Mouse (Mus musculus) liver, embryonic 15.5 days (tissue): ENCODE data around the gene Hist2h3c1. TPM values are rescaled to one million over a fixed set of nuclear protein-coding genes. Genes with fewer than 3 reads are reported as not detected.
"Not testable (repeated sequence)": the region's sequence is repeated elsewhere in the genome, so short reads cannot be mapped to it uniquely, and the experiment has no call there.

Source experiments
- ATAC-seq: fragments of 200-750 bp; cut with Nextera tagmentation; 2 replicates; pipeline ENCODE4 v1.8.0; 2017; ENCODE audit warnings: moderate number of reproducible peaks, mild to moderate bottlenecking, moderate library complexity; ENCODE audit not compliant: insufficient read depth
- H3K27ac ChIP-seq: fragments of 300-500 bp; sonication (generic); replicated peaks from 2 replicates; pipeline ENCODE4 v1.5.1; 2015; ENCODE audit warnings: mild to moderate bottlenecking, inconsistent platforms
- H3K27me3 ChIP-seq: fragments of 300-500 bp; sonication (generic); 2 replicates; pipeline ENCODE4 v1.6.1; 2015; ENCODE audit warnings: mild to moderate bottlenecking, inconsistent platforms
- H3K36me3 ChIP-seq: fragments of 300-500 bp; sonication (generic); replicated peaks from 2 replicates; pipeline ENCODE4 v1.6.1; 2015; ENCODE audit warnings: moderate library complexity, mild to moderate bottlenecking, inconsistent platforms
- H3K4me1 ChIP-seq: fragments of 300-500 bp; sonication (generic); replicated peaks from 2 replicates; pipeline ENCODE4 v1.6.1; 2015; ENCODE audit warnings: inconsistent platforms
- H3K4me2 ChIP-seq: fragments of 300-500 bp; sonication (generic); 2 replicates; pipeline ENCODE4 v1.6.1; 2015; ENCODE audit warnings: moderate library complexity, mild to moderate bottlenecking, inconsistent platforms
- H3K4me3 ChIP-seq: fragments of 300-500 bp; sonication (generic); replicated peaks from 2 replicates; pipeline ENCODE4 v1.5.1; 2015; ENCODE audit warnings: mild to moderate bottlenecking, inconsistent platforms
- H3K9ac ChIP-seq: fragments of 300-500 bp; sonication (generic); 2 replicates; pipeline ENCODE4 v1.6.1; 2015; ENCODE audit warnings: moderate library complexity, mild to moderate bottlenecking, inconsistent platforms
- H3K9me3 ChIP-seq: fragments of 300-500 bp; sonication (generic); replicated peaks from 2 replicates; pipeline ENCODE4 v1.6.1; 2016; ENCODE audit warnings: inconsistent platforms
- WGBS: fragments of 180-500 bp; shearing (Covaris S2); methylation state at CpG from one replicate; pipeline ENCODE4 v1.1.7; 2015; ENCODE audit warnings: mixed read lengths; ENCODE audit not compliant: insufficient replicate concordance; 5-methylcytosine and 5-hydroxymethylcytosine counted together
- polyA plus RNA-seq: library from polyadenylated mRNA; unstranded; fragments of >200 nt; fragmentation: Nextera tagmentation; extraction: Ambion mirVana; gene quantifications from 2 replicates; pipeline ENCODE4 v1.2.1, GENCODE M21; 2015

The Hist2h3c1 gene
- polyA plus RNA-seq, 1 experiment from 2014 or later = 2.5 TPM

DNA sequence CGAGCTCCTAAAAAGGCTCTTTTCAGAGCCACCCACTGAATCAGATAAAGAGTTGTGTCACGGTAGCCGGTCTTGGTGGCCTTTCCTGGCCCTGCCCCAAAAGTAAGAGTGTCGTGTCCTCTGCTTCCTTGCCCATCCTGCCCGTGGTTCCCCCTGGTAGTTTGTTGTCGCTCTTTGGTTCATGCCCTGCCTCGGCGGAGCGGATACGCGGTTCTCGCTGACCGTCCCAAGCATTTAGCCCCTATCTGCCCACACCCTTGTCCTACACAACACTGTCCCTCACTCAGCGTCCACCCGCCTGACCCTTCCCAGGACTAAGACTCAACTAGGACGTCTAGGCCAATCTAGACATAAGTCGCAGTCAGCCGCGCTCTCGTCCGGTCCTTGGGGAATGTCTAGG is 467 bp upstream of the Hist2h3c1 start:
- H3K9ac ChIP-seq, H3K4me2 ChIP-seq, H3K36me3 ChIP-seq, H3K9me3 ChIP-seq, H3K27me3 ChIP-seq: not testable (repeated sequence)
- H3K27ac ChIP-seq = peak overlapping the region; percentile 90
- peak overlapping the region; percentile 44 for H3K4me3 ChIP-seq
- WGBS = under 1% methylated on average over 11 of the region's 21 CpGs
- ATAC-seq = peak; percentile 56
- H3K4me1 ChIP-seq = peaks cover 64% of the 10 kb centered on the region

DNA sequence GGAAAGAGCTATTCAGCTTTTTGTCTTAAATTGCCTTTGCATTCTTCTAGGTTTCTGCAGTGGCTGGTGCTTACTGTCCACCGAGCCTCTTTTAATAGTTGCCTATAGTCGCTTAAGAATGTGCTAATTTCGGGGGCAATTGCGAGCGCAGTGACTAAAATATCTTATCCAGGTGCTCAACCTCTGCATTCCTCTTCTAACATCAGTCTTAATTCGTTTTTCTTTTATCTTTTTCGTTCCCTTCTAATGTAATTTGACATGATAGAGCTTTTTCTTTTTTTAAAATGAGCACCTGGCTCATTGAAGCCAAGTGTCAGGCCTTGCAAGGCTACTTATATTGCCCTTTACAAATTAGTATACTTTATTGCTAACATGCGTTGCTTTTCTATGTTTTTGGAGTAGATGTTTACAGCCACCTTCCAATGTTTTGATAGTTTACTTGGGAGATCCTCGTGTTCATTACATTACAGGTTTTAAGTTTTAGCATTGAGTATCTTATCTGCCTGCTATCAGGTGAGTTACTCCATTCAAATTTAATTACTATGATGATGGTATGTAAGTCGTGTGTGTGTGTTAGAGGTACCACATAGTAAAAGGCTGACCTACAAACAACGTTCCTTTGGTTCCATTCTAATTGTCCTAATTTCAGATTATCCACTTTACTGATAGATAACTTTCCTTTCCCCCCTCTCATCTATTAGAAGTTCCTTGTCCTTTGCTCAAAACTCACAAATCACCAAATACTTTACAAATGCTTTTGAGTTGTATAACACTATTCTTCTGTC is 1.1 kb downstream of the Hist2h3c1 start:
- no peaks in the 10 kb centered on the region for H3K9me3 ChIP-seq
- 1% methylated on average over 11 of the region's 11 CpGs for WGBS
- peak overlapping the region; percentile 62 for H3K4me2 ChIP-seq
- peak overlapping the region; percentile 69 for H3K9ac ChIP-seq
- H3K36me3 ChIP-seq = no peaks in the 10 kb centered on the region
- H3K4me1 ChIP-seq = peaks cover 60% of the 10 kb centered on the region
- peak overlapping the region; percentile 63 for H3K4me3 ChIP-seq
- H3K27ac ChIP-seq = peak overlapping the region; percentile 96
- ATAC-seq = no peak
- no peaks in the 10 kb centered on the region for H3K27me3 ChIP-seq

DNA sequence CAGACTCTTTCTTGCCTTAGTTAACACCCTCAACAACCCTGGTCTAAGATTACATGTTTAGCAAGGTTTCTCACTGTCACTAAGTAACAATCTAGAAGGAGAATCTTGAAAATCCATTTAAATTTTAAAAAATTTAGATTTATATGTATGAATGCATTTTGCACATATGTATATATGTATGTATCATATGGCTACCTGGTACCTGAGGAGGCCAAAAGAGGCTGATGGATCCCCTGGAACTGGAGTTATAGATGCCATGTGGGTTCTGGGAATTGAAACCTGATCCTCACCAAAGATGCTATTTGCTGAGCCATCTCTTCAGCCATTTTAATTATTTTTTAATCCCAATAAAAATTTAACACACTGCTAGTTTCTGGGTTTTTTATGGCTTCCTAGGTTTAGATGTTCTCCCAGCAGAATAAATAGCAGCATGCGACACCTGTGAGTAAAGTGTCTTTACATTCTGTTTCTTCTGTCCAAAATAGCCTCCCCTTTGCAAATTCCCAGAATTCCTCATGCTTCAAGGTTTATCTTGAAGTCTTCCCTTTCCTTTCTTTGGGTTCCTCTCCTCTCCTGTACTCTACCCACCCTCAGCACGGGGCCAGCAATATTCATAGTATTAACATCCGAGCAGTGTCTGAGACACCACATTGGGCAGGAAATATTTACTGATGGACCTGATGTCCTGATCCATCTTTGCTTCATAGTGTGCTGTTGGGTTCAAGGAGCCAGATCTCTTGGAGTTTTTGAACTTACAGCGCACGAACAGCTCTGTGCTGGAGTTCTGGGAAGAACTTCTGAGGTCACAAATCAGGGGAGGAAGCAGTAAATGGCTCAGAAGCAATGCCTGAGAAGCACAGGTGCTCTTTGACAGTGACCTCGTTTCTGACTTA is 1.9 kb downstream of the Hist2h3c1 start:
- ATAC-seq = no peak
- H3K9me3 ChIP-seq = no peaks in the 10 kb centered on the region
- H3K27ac ChIP-seq = peak overlapping the region; percentile 96
- H3K36me3 ChIP-seq = no peaks in the 10 kb centered on the region
- 41% methylated on average over 6 of the region's 6 CpGs for WGBS
- H3K9ac ChIP-seq = peak overlapping the region; percentile 69
- peak overlapping the region; percentile 62 for H3K4me2 ChIP-seq
- peak overlapping the region; percentile 63 for H3K4me3 ChIP-seq
- H3K27me3 ChIP-seq = no peaks in the 10 kb centered on the region
- peaks cover 57% of the 10 kb centered on the region for H3K4me1 ChIP-seq

DNA sequence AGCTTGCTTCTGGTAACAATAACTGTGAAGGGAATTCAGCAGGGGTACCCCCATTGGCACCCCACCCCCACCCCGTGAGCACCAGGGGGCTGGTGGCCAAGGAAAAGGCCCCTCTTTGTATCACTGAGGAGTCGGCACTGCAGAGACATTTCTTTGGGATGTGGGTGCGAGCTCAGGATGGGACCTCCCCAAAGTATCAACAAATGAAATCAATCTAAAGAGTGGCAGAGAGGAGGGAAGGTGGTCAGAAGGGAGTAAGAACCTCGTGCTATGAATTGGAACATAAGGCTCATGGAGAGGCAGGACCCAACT is 2.5 kb downstream of the Hist2h3c1 start:
- peaks cover 57% of the 10 kb centered on the region for H3K4me1 ChIP-seq
- H3K4me3 ChIP-seq = peak overlapping the region; percentile 63
- H3K9ac ChIP-seq = peak overlapping the region; percentile 69
- WGBS = 57% methylated on average over 4 of the region's 4 CpGs
- no peaks in the 10 kb centered on the region for H3K9me3 ChIP-seq
- H3K4me2 ChIP-seq = peak overlapping the region; percentile 62
- peak overlapping the region; percentile 96 for H3K27ac ChIP-seq
- ATAC-seq = no peak
- no peaks in the 10 kb centered on the region for H3K36me3 ChIP-seq
- H3K27me3 ChIP-seq = no peaks in the 10 kb centered on the region

DNA sequence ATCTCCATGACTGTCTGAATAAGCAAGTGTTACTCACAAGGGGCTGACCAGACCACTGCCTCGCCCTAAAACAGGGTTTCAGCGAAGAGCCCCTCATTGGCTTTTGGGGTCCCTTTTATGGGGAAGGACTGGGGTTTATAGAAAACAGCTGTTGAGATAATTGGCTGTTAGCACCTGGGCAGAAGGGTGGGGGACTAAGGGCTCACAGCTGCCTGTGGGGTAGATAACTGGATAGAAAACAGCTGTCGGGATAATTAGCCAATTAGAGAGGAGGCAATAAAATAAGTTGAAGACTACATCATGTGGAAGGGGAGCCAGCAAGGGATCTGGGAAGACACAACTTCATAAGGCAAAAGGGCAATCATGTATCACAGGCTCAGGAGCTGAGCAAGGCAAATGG is 4.4 kb downstream of the Hist2h3c1 start:
- H3K4me3 ChIP-seq = peak overlapping the region; percentile 8; the same call in 1 of the 2 replicates
- ATAC-seq = no peak
- H3K9ac ChIP-seq = peak overlapping the region; percentile 37; the same call in 1 of the 2 replicates
- H3K4me1 ChIP-seq = peaks cover 67% of the 10 kb centered on the region
- 57% methylated on average over 3 of the region's 3 CpGs for WGBS
- H3K36me3 ChIP-seq = no peaks in the 10 kb centered on the region
- H3K9me3 ChIP-seq = no peaks in the 10 kb centered on the region
- peak overlapping the region; percentile 38 for H3K4me2 ChIP-seq
- H3K27me3 ChIP-seq = no peaks in the 10 kb centered on the region
- H3K27ac ChIP-seq = peak overlapping the region; percentile 96

DNA sequence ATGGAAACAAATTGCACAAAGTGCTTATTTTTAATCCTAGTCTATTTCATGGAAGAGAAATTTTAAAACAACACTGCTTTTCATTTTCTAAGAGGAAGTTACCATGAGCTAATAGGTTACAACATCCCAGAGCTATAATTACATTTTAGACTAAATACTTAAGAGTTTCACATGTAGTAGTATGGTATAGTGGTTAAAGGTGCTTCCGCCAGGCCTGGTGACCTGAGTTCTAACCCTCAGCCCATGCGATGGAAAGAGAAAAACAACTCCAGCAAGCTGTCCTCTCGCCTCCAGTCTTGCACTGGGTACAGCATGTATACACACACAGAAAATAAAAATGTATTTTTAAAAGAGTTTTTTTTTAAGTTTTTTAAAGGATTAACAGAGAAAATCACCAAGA is 5.3 kb downstream of the Hist2h3c1 start:
- Histone ChIP-seq H3K4me3 (no peak overlapping the region), H3K27me3 (no peaks in the 10 kb centered on the region), H3K4me1 (peaks cover 73% of the 10 kb centered on the region), H3K36me3 (no peaks in the 10 kb centered on the region), H3K27ac (no peak overlapping the region), H3K4me2 (no peak overlapping the region), H3K9ac (no peak overlapping the region), H3K9me3 (no peaks in the 10 kb centered on the region)
- ATAC-seq = no peak
- WGBS = 75% methylated on average over 3 of the region's 3 CpGs

DNA sequence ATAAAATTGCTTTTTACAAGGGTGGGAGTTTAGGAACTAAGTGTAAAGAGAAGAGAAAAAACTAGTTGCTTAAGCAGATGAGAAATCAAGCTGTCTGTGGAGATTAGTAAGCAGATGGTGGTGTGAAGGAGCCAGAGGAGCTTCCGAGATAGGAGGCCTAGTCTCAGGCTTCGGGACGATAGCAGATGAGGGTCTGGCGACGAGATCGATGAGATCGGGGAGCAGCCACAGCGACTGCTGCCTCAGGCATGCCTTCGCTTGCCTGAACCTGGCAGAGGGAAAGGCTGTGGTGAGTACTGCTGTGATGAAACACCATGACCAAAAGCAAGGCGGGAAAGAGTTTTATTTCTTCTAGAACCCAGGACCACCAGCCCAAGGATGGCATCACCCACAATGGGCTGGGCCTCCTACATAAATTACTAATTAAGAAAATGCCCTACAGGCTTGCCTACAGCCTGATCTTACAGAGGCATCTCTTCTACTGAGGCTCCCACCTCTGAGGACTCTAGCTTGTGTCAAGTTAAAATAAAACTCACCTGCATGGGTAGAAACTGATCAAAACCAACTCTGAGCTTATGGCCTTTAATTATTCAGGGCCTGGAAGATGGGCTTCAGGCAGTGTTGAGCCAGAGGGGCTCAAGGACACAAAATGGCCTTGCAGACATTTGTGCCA is 8.3 kb downstream of the Hist2h3c1 start:
- no peaks in the 10 kb centered on the region for H3K9me3 ChIP-seq
- no peaks in the 10 kb centered on the region for H3K27me3 ChIP-seq
- peak overlapping the region; percentile 36 for H3K9ac ChIP-seq
- peak overlapping the region; percentile 18; the same call in 1 of the 2 replicates for H3K4me3 ChIP-seq
- peak overlapping the region; percentile 76 for H3K27ac ChIP-seq
- 14% methylated on average over 10 of the region's 10 CpGs for WGBS
- peak; percentile 85 for ATAC-seq
- H3K4me2 ChIP-seq = peak overlapping the region; percentile 54
- no peaks in the 10 kb centered on the region for H3K36me3 ChIP-seq
- peaks cover 61% of the 10 kb centered on the region for H3K4me1 ChIP-seq

DNA sequence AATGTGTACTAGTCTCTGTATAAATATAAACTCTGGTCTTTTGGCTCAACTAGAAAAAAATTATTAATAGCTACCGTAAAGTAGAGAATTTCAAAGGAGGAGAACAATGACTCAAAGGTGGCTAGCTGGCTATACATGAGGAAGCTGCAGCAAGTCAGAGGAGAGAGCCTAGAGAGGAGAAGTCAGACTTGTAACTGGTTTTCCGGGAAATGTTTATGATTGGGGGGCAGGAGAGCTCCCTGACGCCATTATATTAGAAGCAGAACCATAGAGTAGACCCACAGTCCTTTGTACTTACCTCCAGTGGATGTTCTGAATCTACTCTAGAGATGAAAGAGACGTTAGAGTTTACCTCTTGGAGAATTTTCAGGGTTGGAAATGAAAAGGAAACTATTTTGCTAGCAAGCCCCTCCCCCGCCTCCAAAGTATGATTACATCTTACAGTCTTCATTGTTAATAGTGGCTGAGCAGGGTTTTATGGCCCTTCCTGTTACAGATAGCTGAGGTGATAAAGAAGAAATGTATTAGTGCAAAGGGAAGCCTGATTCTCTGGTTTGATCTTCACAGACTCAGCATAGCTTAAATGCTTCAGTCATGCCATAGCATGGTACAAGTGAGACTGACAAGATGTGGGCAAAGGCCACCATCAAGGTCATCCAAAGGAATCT is 9.6 kb downstream of the Hist2h3c1 start:
- Histone ChIP-seq H3K4me1 (peaks cover 49% of the 10 kb centered on the region), H3K27me3 (no peaks in the 10 kb centered on the region), H3K27ac (no peak overlapping the region), H3K4me3 (no peak overlapping the region), H3K4me2 (no peak overlapping the region), H3K36me3 (no peaks in the 10 kb centered on the region), H3K9ac (no peak overlapping the region), H3K9me3 (no peaks in the 10 kb centered on the region)
- no peak for ATAC-seq
- 53% methylated on average over 5 of the region's 5 CpGs for WGBS

DNA sequence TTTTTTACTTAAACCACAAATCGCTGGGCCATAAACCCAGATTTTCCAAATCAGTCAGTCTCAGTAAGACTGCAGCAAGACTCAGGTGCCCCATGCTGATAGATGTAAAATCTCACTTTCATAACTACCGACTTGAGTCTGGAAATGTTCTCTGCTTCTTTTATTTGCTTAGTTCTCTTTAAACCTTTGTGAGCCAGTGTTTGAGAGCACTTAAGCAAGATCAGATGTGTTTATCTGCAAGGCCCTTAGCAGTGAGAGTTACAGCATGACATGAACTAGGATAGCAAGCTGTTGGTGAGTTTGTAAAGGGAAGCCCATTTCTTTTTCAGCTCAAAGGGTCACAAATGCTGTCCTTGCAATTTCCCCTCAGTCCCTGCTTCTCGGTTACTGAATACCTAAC is 10.7 kb downstream of the Hist2h3c1 start:
- H3K27ac ChIP-seq = no peak overlapping the region; the same call in 1 of the 2 replicates
- H3K27me3 ChIP-seq = no peaks in the 10 kb centered on the region
- no peaks in the 10 kb centered on the region for H3K36me3 ChIP-seq
- no peak for ATAC-seq
- WGBS = 66% methylated on average over 3 of the region's 3 CpGs
- H3K9me3 ChIP-seq = no peaks in the 10 kb centered on the region
- H3K4me3 ChIP-seq = no peak overlapping the region
- H3K9ac ChIP-seq = no peak overlapping the region
- no peak overlapping the region for H3K4me2 ChIP-seq
- H3K4me1 ChIP-seq = peaks cover 54% of the 10 kb centered on the region

DNA sequence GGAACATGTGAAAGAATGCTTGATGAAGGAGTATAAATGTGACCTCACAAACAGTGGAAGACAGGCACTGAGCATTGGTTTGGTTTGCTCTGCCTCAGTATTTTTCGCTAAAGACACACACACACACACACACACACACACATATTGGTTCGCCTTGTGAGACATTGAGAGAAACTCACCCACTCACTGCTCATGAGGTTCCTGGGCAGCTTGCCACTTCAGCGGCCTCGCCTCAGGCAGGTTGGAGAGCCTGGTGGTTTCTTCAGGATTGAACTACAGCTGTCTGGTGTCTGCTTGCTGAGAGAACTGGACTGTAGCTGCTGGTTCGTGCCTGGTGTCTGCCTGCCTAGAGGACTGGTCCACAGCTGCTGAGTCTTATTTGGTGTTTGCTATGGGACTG is 13.7 kb downstream of the Hist2h3c1 start:
- no peak for ATAC-seq
- H3K4me1 ChIP-seq = peaks cover 47% of the 10 kb centered on the region
- no peak overlapping the region for H3K4me2 ChIP-seq
- H3K27ac ChIP-seq = no peak overlapping the region
- WGBS = 70% methylated on average over 5 of the region's 5 CpGs
- no peaks in the 10 kb centered on the region for H3K9me3 ChIP-seq
- no peaks in the 10 kb centered on the region for H3K27me3 ChIP-seq
- no peak overlapping the region for H3K4me3 ChIP-seq
- H3K9ac ChIP-seq = no peak overlapping the region
- H3K36me3 ChIP-seq = no peaks in the 10 kb centered on the region
